Mouse (Mus musculus): ENCODE results near the gene Gm13285. TPM values are rescaled to one million over a fixed set of nuclear protein-coding genes. Genes with fewer than 3 reads are reported as not detected.
"Not testable (repeated sequence)": the region's sequence is repeated elsewhere in the genome, so short reads cannot be mapped to it uniquely, and the experiment has no call there.

Gene Gm13285
- polyA plus RNA-seq, 1 experiment: not detected

GRCm38 (mm10) chr4:88760431-88760830, 39.0 kb upstream of the Gm13285 start:
- peak overlapping the region; percentile 28 for H3K4me3 ChIP-seq (ENCODE audit: low read depth, low read length)
- TF ChIP-seq CTCF (IDR thresholded peaks at IDR 0.05; ENCODE audit: low read depth, low read length): peak; percentile 12

GRCm38 (mm10) chr4:88761776-88762175, 37.7 kb upstream of the Gm13285 start:
- H3K27ac ChIP-seq (ENCODE audit: insufficient read depth, low read length); H3K36me3 ChIP-seq (ENCODE audit: control insufficient read depth, insufficient read depth, low read length, poor library complexity, severe bottlenecking); H3K4me3 ChIP-seq (ENCODE audit: low read depth, low read length); H3K9me3 ChIP-seq (replicated peaks; ENCODE audit: control insufficient read depth, insufficient read depth, low read length, poor library complexity, severe bottlenecking); H3K4me1 ChIP-seq (ENCODE audit: control insufficient read depth, insufficient read depth, low read length); H3K27me3 ChIP-seq (ENCODE audit: control insufficient read depth, insufficient read depth, low read length, poor library complexity, severe bottlenecking); H3K9ac ChIP-seq (ENCODE audit: low read depth, poor library complexity, severe bottlenecking): not testable (repeated sequence)

More at GRCm38 (mm10) chr4:88760431-88760830, 39.0 kb upstream of the Gm13285 start:
- not testable (repeated sequence) for H3K9me3 ChIP-seq (replicated peaks; ENCODE audit: control insufficient read depth, insufficient read depth, low read length, poor library complexity, severe bottlenecking); H3K4me1 ChIP-seq (ENCODE audit: control insufficient read depth, insufficient read depth, low read length); H3K9ac ChIP-seq (ENCODE audit: low read depth, poor library complexity, severe bottlenecking); H3K27ac ChIP-seq (ENCODE audit: insufficient read depth, low read length); H3K36me3 ChIP-seq (ENCODE audit: control insufficient read depth, insufficient read depth, low read length, poor library complexity, severe bottlenecking); H3K27me3 ChIP-seq (ENCODE audit: control insufficient read depth, insufficient read depth, low read length, poor library complexity, severe bottlenecking)

GRCm38 (mm10) chr4:88762341-88762740, 37.1 kb upstream of the Gm13285 start:
- H3K4me1 ChIP-seq (ENCODE audit: control insufficient read depth, insufficient read depth, low read length); H3K27ac ChIP-seq (ENCODE audit: insufficient read depth, low read length); H3K4me3 ChIP-seq (ENCODE audit: low read depth, low read length); H3K9me3 ChIP-seq (replicated peaks; ENCODE audit: control insufficient read depth, insufficient read depth, low read length, poor library complexity, severe bottlenecking); H3K9ac ChIP-seq (ENCODE audit: low read depth, poor library complexity, severe bottlenecking); H3K27me3 ChIP-seq (ENCODE audit: control insufficient read depth, insufficient read depth, low read length, poor library complexity, severe bottlenecking); H3K36me3 ChIP-seq (ENCODE audit: control insufficient read depth, insufficient read depth, low read length, poor library complexity, severe bottlenecking): not testable (repeated sequence)

- peak; percentile 2 for TF ChIP-seq CTCF (IDR thresholded peaks at IDR 0.05; ENCODE audit: low read depth, low read length)
- H3K27me3 ChIP-seq (ENCODE audit: control insufficient read depth, insufficient read depth, low read length, poor library complexity, severe bottlenecking); H3K36me3 ChIP-seq (ENCODE audit: control insufficient read depth, insufficient read depth, low read length, poor library complexity, severe bottlenecking); H3K9me3 ChIP-seq (replicated peaks; ENCODE audit: control insufficient read depth, insufficient read depth, low read length, poor library complexity, severe bottlenecking); H3K4me1 ChIP-seq (ENCODE audit: control insufficient read depth, insufficient read depth, low read length); H3K27ac ChIP-seq (ENCODE audit: insufficient read depth, low read length): not testable (repeated sequence)
- H3K4me3 ChIP-seq (ENCODE audit: low read depth, low read length): peak overlapping the region; percentile 39
- H3K9ac ChIP-seq (ENCODE audit: low read depth, poor library complexity, severe bottlenecking): peak overlapping the region; percentile 68; the same call in 1 of the 2 replicates
Observed at GRCm38 (mm10) chr4:88763384-88764018, 36.0 kb upstream of the Gm13285 start.

GRCm38 (mm10) chr4:88773534-88773933, 25.9 kb upstream of the Gm13285 start, which contains the start of gene Gm13290:
Gm13290 (plus strand) TSS chr4:88773834.
- not testable (repeated sequence) for H3K27me3 ChIP-seq (ENCODE audit: control insufficient read depth, insufficient read depth, low read length, poor library complexity, severe bottlenecking); H3K9ac ChIP-seq (ENCODE audit: low read depth, poor library complexity, severe bottlenecking); H3K4me3 ChIP-seq (ENCODE audit: low read depth, low read length); H3K4me1 ChIP-seq (ENCODE audit: control insufficient read depth, insufficient read depth, low read length); H3K9me3 ChIP-seq (replicated peaks; ENCODE audit: control insufficient read depth, insufficient read depth, low read length, poor library complexity, severe bottlenecking); H3K36me3 ChIP-seq (ENCODE audit: control insufficient read depth, insufficient read depth, low read length, poor library complexity, severe bottlenecking); H3K27ac ChIP-seq (ENCODE audit: insufficient read depth, low read length)

- not testable (repeated sequence) for H3K4me1 ChIP-seq (ENCODE audit: control insufficient read depth, insufficient read depth, low read length); H3K36me3 ChIP-seq (ENCODE audit: control insufficient read depth, insufficient read depth, low read length, poor library complexity, severe bottlenecking); H3K27me3 ChIP-seq (ENCODE audit: control insufficient read depth, insufficient read depth, low read length, poor library complexity, severe bottlenecking); H3K27ac ChIP-seq (ENCODE audit: insufficient read depth, low read length); H3K4me3 ChIP-seq (ENCODE audit: low read depth, low read length); H3K9me3 ChIP-seq (replicated peaks; ENCODE audit: control insufficient read depth, insufficient read depth, low read length, poor library complexity, severe bottlenecking); H3K9ac ChIP-seq (ENCODE audit: low read depth, poor library complexity, severe bottlenecking)
Observed at GRCm38 (mm10) chr4:88776622-88777021, 22.8 kb upstream of the Gm13285 start, which contains the start of gene Gm13289. Gm13289 (plus strand) TSS chr4:88776922.

GRCm38 (mm10) chr4:88779550-88779949, 19.9 kb upstream of the Gm13285 start, which contains the start of gene Gm13272:
Gm13272 (plus strand) TSS chr4:88779850.
- not testable (repeated sequence) for H3K4me3 ChIP-seq (ENCODE audit: low read depth, low read length); H3K27ac ChIP-seq (ENCODE audit: insufficient read depth, low read length); H3K4me1 ChIP-seq (ENCODE audit: control insufficient read depth, insufficient read depth, low read length); H3K9ac ChIP-seq (ENCODE audit: low read depth, poor library complexity, severe bottlenecking); H3K36me3 ChIP-seq (ENCODE audit: control insufficient read depth, insufficient read depth, low read length, poor library complexity, severe bottlenecking); H3K9me3 ChIP-seq (replicated peaks; ENCODE audit: control insufficient read depth, insufficient read depth, low read length, poor library complexity, severe bottlenecking); H3K27me3 ChIP-seq (ENCODE audit: control insufficient read depth, insufficient read depth, low read length, poor library complexity, severe bottlenecking)

- H3K36me3 ChIP-seq (ENCODE audit: control insufficient read depth, insufficient read depth, low read length, poor library complexity, severe bottlenecking); H3K4me3 ChIP-seq (ENCODE audit: low read depth, low read length); H3K9me3 ChIP-seq (replicated peaks; ENCODE audit: control insufficient read depth, insufficient read depth, low read length, poor library complexity, severe bottlenecking); H3K4me1 ChIP-seq (ENCODE audit: control insufficient read depth, insufficient read depth, low read length); H3K27me3 ChIP-seq (ENCODE audit: control insufficient read depth, insufficient read depth, low read length, poor library complexity, severe bottlenecking); H3K27ac ChIP-seq (ENCODE audit: insufficient read depth, low read length); H3K9ac ChIP-seq (ENCODE audit: low read depth, poor library complexity, severe bottlenecking): not testable (repeated sequence)
Observed at GRCm38 (mm10) chr4:88780320-88780719, 19.1 kb upstream of the Gm13285 start.

- H3K27ac ChIP-seq (ENCODE audit: insufficient read depth, low read length); H3K9ac ChIP-seq (ENCODE audit: low read depth, poor library complexity, severe bottlenecking); H3K27me3 ChIP-seq (ENCODE audit: control insufficient read depth, insufficient read depth, low read length, poor library complexity, severe bottlenecking); H3K36me3 ChIP-seq (ENCODE audit: control insufficient read depth, insufficient read depth, low read length, poor library complexity, severe bottlenecking); H3K4me1 ChIP-seq (ENCODE audit: control insufficient read depth, insufficient read depth, low read length); H3K9me3 ChIP-seq (replicated peaks; ENCODE audit: control insufficient read depth, insufficient read depth, low read length, poor library complexity, severe bottlenecking): not testable (repeated sequence)
- H3K4me3 ChIP-seq (ENCODE audit: low read depth, low read length): peak within 1 kb of the TSS; percentile 51
Observed at GRCm38 (mm10) chr4:88781831-88782230, 17.6 kb upstream of the Gm13285 start, which contains the start of gene Ifnz. Ifnz (plus strand) TSS chr4:88782131.

- H3K27me3 ChIP-seq (ENCODE audit: control insufficient read depth, insufficient read depth, low read length, poor library complexity, severe bottlenecking); H3K36me3 ChIP-seq (ENCODE audit: control insufficient read depth, insufficient read depth, low read length, poor library complexity, severe bottlenecking); H3K9me3 ChIP-seq (replicated peaks; ENCODE audit: control insufficient read depth, insufficient read depth, low read length, poor library complexity, severe bottlenecking); H3K27ac ChIP-seq (ENCODE audit: insufficient read depth, low read length); H3K9ac ChIP-seq (ENCODE audit: low read depth, poor library complexity, severe bottlenecking); H3K4me1 ChIP-seq (ENCODE audit: control insufficient read depth, insufficient read depth, low read length): not testable (repeated sequence)
- peak overlapping the region; percentile 51 for H3K4me3 ChIP-seq (ENCODE audit: low read depth, low read length)
Observed at GRCm38 (mm10) chr4:88782335-88782734, 17.1 kb upstream of the Gm13285 start.
